ENCODE assay signal across 9 mouse cellular contexts in the genomic region with DNA sequence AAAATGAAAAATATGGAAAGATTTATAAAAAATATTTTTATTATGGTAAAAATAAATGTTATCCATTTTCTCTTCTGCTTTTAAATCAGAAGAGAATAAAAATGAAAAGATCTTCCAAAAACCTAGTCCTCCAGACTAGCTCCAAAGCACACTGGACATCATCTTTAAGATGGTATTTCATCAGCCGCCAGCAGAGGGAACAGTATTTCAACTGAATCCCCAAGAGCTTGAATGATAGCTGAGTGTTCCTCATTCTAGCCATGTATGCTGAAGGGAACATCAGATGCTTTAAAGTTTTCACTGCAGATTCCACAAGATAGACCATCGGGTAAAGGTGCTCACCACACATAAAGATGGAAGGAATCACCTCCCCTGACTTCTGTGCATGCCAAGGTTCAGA. TPM values are rescaled to one million over a fixed set of nuclear protein-coding genes. Genes with fewer than 3 reads are reported as not detected.
DNase-seq lines count a peak whose midpoint lies in the region; ATAC-seq lines count a peak whose summit lies in the region.
"Had no signal": no experiment of that assay in that cellular context is flagged by ENCODE, and none has a peak within 500 bp of the region (broad histone marks: within the 10 kb centered on the region; RNA-seq: fewer than 3 reads in every experiment).

No protein-coding gene starts in this region.

- WGBS in hindbrain, embryonic 10.5 days, result 45% methylated on average over 2 of the region's 2 CpGs
- 41% methylated on average over 2 of the region's 2 CpGs for WGBS in hindbrain, embryonic 12.5 days
- WGBS in midbrain, embryonic 15.5 days, result 42% methylated on average over 2 of the region's 2 CpGs

- H3K36me3 ChIP-seq in hindbrain, embryonic 10.5 days, result no peaks in the 10 kb centered on the region
- no peaks in the 10 kb centered on the region for H3K36me3 ChIP-seq in hindbrain, embryonic 12.5 days
- H3K36me3 ChIP-seq in midbrain, embryonic 15.5 days (replicated peaks), result 0 out of 2 replicates have a peak, but pooled peaks cover 2% of the 10 kb centered on the region

- no peak overlapping the region for H3K4me2 ChIP-seq in hindbrain, embryonic 12.5 days (replicated peaks)
- H3K4me2 ChIP-seq in midbrain, embryonic 15.5 days, result no peak overlapping the region

- H3K4me3 ChIP-seq in hindbrain, embryonic 10.5 days, result no peak overlapping the region
- no peak overlapping the region for H3K4me3 ChIP-seq in hindbrain, embryonic 12.5 days
- no peak overlapping the region for H3K4me3 ChIP-seq in midbrain, embryonic 15.5 days
- H3K4me3 ChIP-seq: myocyte had no signal

- DNase-seq in hindbrain, embryonic 10.5 days (ENCODE audit: low spot score), result peak; percentile 21
- peak; percentile 9 for DNase-seq in CD4-positive helper T cell, adult 2 months (ENCODE audit: low read depth, low spot score)
- peak; percentile 55 for DNase-seq in NIH3T3 (ENCODE audit: low read depth)
- DNase-seq in testis, postnatal 10 days (ENCODE audit: low spot score), result no peak
- DNase-seq in urinary bladder, postnatal 36 days (ENCODE audit: low spot score in 2 of 2), result no peak

- no peak for ATAC-seq in hindbrain, embryonic 12.5 days (ENCODE audit: low FRiP score)
- peak; percentile 79 for ATAC-seq in granulocyte monocyte progenitor cell, adult 5-6 weeks (replicated peaks; ENCODE audit: poor library complexity, severe bottlenecking)
- peak; percentile 75; the same call in 1 of the 2 replicates for ATAC-seq in midbrain, embryonic 15.5 days (replicated peaks)

- no peak overlapping the region for H3K9ac ChIP-seq in hindbrain, embryonic 12.5 days
- H3K9ac ChIP-seq in midbrain, embryonic 15.5 days, result no peak overlapping the region

- H3K27ac ChIP-seq in hindbrain, embryonic 10.5 days, result no peak overlapping the region
- no peak overlapping the region for H3K27ac ChIP-seq in hindbrain, embryonic 12.5 days
- H3K27ac ChIP-seq in midbrain, embryonic 15.5 days, result no peak overlapping the region

- H3K9me3 ChIP-seq in hindbrain, embryonic 10.5 days, result no peaks in the 10 kb centered on the region
- H3K9me3 ChIP-seq in hindbrain, embryonic 12.5 days (replicated peaks), result no peaks in the 10 kb centered on the region
- no peaks in the 10 kb centered on the region for H3K9me3 ChIP-seq in midbrain, embryonic 15.5 days

- H3K4me1 ChIP-seq in hindbrain, embryonic 10.5 days (replicated peaks), result no peaks in the 10 kb centered on the region
- H3K4me1 ChIP-seq in hindbrain, embryonic 12.5 days, result no peaks in the 10 kb centered on the region
- H3K4me1 ChIP-seq in midbrain, embryonic 15.5 days, result no peaks in the 10 kb centered on the region

- no peaks in the 10 kb centered on the region for H3K27me3 ChIP-seq in hindbrain, embryonic 10.5 days (ENCODE audit: insufficient read depth, poor library complexity, severe bottlenecking)
- no peaks in the 10 kb centered on the region for H3K27me3 ChIP-seq in hindbrain, embryonic 12.5 days
- H3K27me3 ChIP-seq in midbrain, embryonic 15.5 days (replicated peaks), result no peaks in the 10 kb centered on the region

RNA-seq across cellular contexts. Expression of gene Fbxo48, which starts 16.6 kb away (rescaled TPM):
- polyA plus RNA-seq in hindbrain, embryonic 10.5 days (2016; fragmentation: Nextera tagmentation; extraction: Ambion mirVana), result 1.2 and 1.6 TPM in 2 replicates
- polyA plus RNA-seq in hindbrain, embryonic 12.5 days (2016; fragmentation: Nextera tagmentation; extraction: Ambion mirVana), result 1.5 and 1.9 TPM in 2 replicates
- total RNA-seq in granulocyte monocyte progenitor cell, adult 5-6 weeks (2014; fragmentation: Nextera tagmentation), result 6.0 and 7.9 TPM in 2 replicates
- total RNA-seq in granulocyte monocyte progenitor cell, adult 5-6 weeks (2017), result 7.3 and 7.4 TPM in 2 replicates
- polyA plus RNA-seq in midbrain, embryonic 15.5 days (2015; fragmentation: Nextera tagmentation; extraction: Ambion mirVana), result 0.32 and 0.37 TPM in 2 replicates

Comparison
In these comparisons a context has a peak if more than half of its experiments do, and no peak if none do; other contexts are left out.
1. DNase-seq: peak in hindbrain, embryonic 10.5 days (single experiment), CD4-positive helper T cell, adult 2 months (single experiment) and NIH3T3 (single experiment); none in testis, postnatal 10 days (single experiment) and urinary bladder, postnatal 36 days (0 of 2).